Mouse (Mus musculus) intestine, embryonic 16.5 days (tissue): ENCODE results near the gene Klhl25. TPM values are rescaled to one million over a fixed set of nuclear protein-coding genes. Genes with fewer than 3 reads are reported as not detected.
"Not testable (repeated sequence)": the region's sequence is repeated elsewhere in the genome, so short reads cannot be mapped to it uniquely, and the experiment has no call there.

ENCODE experiments used
- ATAC-seq: fragments of 200-750 bp; cut with Nextera tagmentation; 2 replicates; pipeline ENCODE4 v1.8.0; 2017; ENCODE audit warnings: moderate TSS enrichment, moderate library complexity
- H3K27ac ChIP-seq: fragments of 300-500 bp; sonication (generic); 2 replicates; pipeline ENCODE4 v1.5.1; 2014; ENCODE audit warnings: mild to moderate bottlenecking, low read length
- H3K27me3 ChIP-seq: fragments of 300-500 bp; sonication (generic); replicated peaks from 2 replicates; pipeline ENCODE4 v1.6.1; 2014; ENCODE audit warnings: low read length, control low read depth, mixed read lengths; ENCODE audit not compliant: control insufficient read depth, insufficient read depth
- H3K36me3 ChIP-seq: fragments of 300-500 bp; sonication (generic); 2 replicates; pipeline ENCODE4 v1.6.1; 2014; ENCODE audit warnings: low read length, control low read depth; ENCODE audit not compliant: control insufficient read depth, insufficient read depth
- H3K4me1 ChIP-seq: fragments of 300-500 bp; sonication (generic); 2 replicates; pipeline ENCODE4 v1.6.1; 2014; ENCODE audit warnings: low read length, control low read depth, mixed read lengths; ENCODE audit not compliant: control insufficient read depth, insufficient read depth
- H3K4me2 ChIP-seq: fragments of 300-500 bp; sonication (generic); 2 replicates; pipeline ENCODE4 v1.6.1; 2014; ENCODE audit warnings: low read depth, low read length, control low read depth
- H3K4me3 ChIP-seq: fragments of 300-500 bp; sonication (generic); 2 replicates; pipeline ENCODE4 v1.5.1; 2014; ENCODE audit warnings: mild to moderate bottlenecking, low read length
- H3K9ac ChIP-seq: fragments of 300-500 bp; sonication (generic); 2 replicates; pipeline ENCODE4 v1.6.1; 2014; ENCODE audit warnings: low read depth, low read length
- H3K9me3 ChIP-seq: fragments of 300-500 bp; sonication (generic); 2 replicates; pipeline ENCODE4 v1.6.1; 2016; ENCODE audit warnings: low read length, control low read depth; ENCODE audit not compliant: control insufficient read depth
- WGBS: fragments of 180-500 bp; shearing (Covaris S2); extraction: QIAGEN DNeasy Blood & Tissue Kit; methylation state at CpG from one replicate; pipeline ENCODE4 v1.1.7; 2014; 5-methylcytosine and 5-hydroxymethylcytosine counted together
- polyA plus RNA-seq: library from polyadenylated mRNA; unstranded; fragments of >200 nt; fragmentation: Nextera tagmentation; extraction: Ambion mirVana; gene quantifications from 2 replicates; pipeline ENCODE4 v1.2.1, GENCODE M21; 2015

The Klhl25 gene
- polyA plus RNA-seq, 1 experiment from 2014 or later: 10.4 TPM

DNA sequence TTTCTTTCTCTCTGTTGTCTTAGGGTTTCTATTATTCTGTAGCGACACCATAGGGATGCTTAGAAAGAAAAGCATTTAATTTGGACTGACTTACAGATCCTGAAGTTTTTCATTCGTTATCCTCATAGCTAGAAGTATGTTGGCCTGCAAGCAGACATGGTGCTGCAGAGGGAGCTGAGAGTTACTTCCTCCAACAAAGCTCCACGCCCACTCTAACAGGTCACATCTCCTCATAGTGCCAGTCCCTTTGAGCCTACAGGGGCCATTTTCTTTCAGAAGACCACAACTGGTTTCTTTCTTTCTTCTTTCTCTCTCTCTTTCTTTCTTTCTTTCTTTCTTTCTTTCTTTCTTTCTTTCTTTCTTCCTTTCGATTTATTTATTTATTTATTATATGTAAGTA, 8.0 kb upstream of the Klhl25 start:
- H3K4me1 ChIP-seq: no peaks in the 10 kb centered on the region
- H3K4me2 ChIP-seq: no peak overlapping the region
- no peak for ATAC-seq
- H3K27ac ChIP-seq: no peak overlapping the region
- H3K27me3 ChIP-seq: no peaks in the 10 kb centered on the region
- H3K4me3 ChIP-seq: no peak overlapping the region
- 79% methylated on average over 4 of the region's 4 CpGs for WGBS
- H3K9me3 ChIP-seq: no peaks in the 10 kb centered on the region
- H3K9ac ChIP-seq: no peak overlapping the region
- H3K36me3 ChIP-seq: no peaks in the 10 kb centered on the region

DNA sequence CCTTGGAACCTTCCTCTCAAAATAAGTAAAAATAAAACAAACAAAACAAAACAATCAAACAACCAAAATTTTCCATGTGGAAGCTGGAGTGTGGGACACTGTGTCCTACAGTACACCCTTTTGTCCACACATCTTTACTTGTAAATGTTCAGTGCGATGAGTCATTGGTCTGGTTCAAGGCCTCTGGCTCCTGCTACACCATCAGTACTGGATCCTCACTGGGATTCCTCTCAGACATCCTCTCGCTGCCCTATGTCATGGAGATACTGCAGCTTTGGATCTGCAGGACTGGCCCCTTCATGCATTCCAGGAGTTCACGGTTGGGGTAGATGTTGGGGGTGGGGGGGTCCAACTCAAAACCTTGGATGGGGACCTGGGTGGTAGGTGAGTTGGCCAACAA, 5.8 kb upstream of the Klhl25 start:
- Histone ChIP-seq H3K4me2 (no peak overlapping the region), H3K27ac (no peak overlapping the region), H3K27me3 (no peaks in the 10 kb centered on the region), H3K9ac (no peak overlapping the region), H3K9me3 (no peaks in the 10 kb centered on the region), H3K4me3 (no peak overlapping the region), H3K36me3 (no peaks in the 10 kb centered on the region), H3K4me1 (no peaks in the 10 kb centered on the region; the same call in 1 of the 2 replicates)
- ATAC-seq: no peak
- WGBS: 90% methylated on average over 3 of the region's 3 CpGs

DNA sequence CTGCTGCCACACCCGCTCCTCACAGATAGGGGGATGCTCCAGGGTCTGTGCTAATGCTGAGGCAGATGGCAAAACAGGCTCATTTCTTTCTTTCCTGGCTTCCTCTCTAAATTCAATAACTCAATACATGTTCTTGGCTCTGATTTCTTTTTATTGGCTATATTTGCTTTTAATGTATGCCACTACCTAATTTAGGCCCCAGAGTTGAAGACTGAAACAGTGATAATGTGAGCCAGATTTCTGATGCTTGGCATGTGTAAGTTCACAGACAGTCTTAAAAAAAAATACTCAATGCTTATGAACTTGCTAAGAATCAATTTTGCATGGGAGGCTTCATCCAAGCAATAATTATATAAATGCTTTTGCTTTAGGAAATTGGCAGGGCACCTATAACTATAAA, 2.2 kb upstream of the Klhl25 start:
- no peak overlapping the region for H3K27ac ChIP-seq

DNA sequence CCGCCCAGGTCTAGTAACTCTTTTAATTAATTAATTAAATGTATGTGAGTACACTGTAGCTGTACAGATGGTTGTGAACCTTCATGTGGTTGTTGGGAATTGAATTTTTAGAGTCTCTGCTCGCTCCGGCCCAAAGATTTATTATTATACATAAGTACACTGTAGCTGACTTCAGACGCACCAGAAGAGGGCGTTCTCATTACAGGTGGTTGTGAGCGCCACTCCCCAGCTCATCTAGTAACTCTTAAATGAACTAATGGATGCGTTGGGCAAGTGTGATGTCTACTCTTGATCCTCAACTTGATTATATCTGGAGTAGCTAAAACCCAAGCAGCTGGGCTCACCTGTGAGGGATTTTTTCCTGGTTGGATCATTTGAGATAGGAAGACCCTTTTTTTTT, 1.2 kb upstream of the Klhl25 start:
- Histone ChIP-seq H3K36me3 (no peaks in the 10 kb centered on the region), H3K27me3 (no peaks in the 10 kb centered on the region), H3K4me3 (no peak overlapping the region), H3K27ac (no peak overlapping the region), H3K9me3 (no peaks in the 10 kb centered on the region), H3K4me2 (no peak overlapping the region), H3K4me1 (peaks cover 8% of the 10 kb centered on the region), H3K9ac (no peak overlapping the region)
- ATAC-seq: no peak
- WGBS: 51% methylated on average over 7 of the region's 7 CpGs

More for the DNA sequence above, 2.2 kb upstream of the Klhl25 start:
- no peak for ATAC-seq
- peaks cover 8% of the 10 kb centered on the region for H3K4me1 ChIP-seq
- no peaks in the 10 kb centered on the region for H3K9me3 ChIP-seq
- H3K9ac ChIP-seq: no peak overlapping the region
- no peak overlapping the region for H3K4me2 ChIP-seq
- H3K36me3 ChIP-seq: no peaks in the 10 kb centered on the region
- H3K27me3 ChIP-seq: no peaks in the 10 kb centered on the region
- H3K4me3 ChIP-seq: no peak overlapping the region
- WGBS: 95% methylated on average over 1 of the region's 1 CpGs

DNA sequence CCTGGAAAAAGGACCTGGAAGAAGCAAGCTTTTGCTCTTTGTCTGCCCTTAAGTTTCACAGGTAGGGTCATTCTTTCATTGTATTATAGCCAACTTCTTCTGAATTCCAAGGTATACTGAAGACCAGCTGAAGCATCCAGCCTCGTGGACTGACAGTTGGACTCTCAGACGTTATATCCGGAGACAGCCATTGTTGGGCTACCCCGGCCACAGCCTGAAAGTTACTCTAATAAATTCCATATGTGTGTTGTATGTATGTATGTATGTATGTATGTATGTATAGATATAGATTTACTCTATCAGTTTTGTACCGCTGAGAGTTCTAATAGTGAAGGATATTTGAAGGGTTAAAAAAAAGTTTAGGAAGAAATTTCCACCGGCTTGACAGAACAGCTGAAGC, 621 bp upstream of the Klhl25 start:
- Histone ChIP-seq H3K36me3 (no peaks in the 10 kb centered on the region), H3K4me2 (peak overlapping the region; percentile 59), H3K4me3 (peak overlapping the region; percentile 87), H3K9me3 (no peaks in the 10 kb centered on the region), H3K27ac (peak overlapping the region; percentile 72; the same call in 1 of the 2 replicates), H3K27me3 (no peaks in the 10 kb centered on the region), H3K4me1 (peaks cover 12% of the 10 kb centered on the region), H3K9ac (peak overlapping the region; percentile 64)
- no peak; the same call in 1 of the 2 replicates for ATAC-seq
- 8% methylated on average over 6 of the region's 6 CpGs for WGBS

DNA sequence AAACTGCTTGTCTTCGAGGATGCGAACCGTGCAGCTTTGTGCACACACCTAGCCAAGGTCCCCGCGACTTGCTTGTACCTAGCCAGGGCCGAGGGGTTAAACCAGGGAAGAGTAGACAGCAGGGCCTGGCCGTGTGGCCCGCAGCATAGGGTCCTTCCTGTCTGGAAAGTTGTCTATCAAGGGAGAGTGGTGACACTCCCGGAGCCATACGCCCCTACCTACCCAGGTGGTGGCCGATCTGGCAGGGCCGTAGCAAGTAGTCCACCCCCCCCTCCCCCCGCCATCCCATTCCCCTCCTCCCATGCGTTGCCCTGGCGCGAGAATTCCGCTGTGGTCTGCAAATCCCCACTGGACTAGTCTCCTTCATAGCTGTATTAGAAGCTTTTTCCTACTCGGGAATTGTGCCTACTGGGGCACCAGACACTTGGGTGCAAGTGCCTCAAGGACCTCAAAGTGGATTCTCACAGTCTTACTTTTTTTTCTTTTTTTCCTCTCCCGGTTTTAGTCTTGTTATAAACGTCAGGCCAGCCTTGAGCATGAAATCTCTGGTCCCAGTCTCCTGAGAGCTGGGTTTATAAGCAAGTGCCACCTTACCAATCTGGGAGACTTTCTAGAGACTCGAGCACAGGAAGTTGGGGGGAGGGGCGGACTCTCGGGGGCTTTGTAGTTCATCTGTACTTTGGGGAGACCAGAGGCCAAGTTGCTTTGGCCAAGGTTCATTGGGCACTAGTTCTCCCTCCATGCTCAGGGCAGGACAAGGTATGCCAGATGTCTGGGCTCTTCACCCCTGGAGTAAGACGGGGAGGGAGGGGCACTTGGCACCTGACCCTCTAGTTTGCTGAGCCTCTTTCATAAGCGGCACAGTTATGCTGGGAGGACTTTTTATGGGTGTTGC, 913 bp downstream of the Klhl25 start:
- no peaks in the 10 kb centered on the region for H3K27me3 ChIP-seq
- H3K9me3 ChIP-seq: no peaks in the 10 kb centered on the region
- H3K36me3 ChIP-seq: no peaks in the 10 kb centered on the region
- 1% methylated on average over 25 of the region's 25 CpGs for WGBS
- peak overlapping the region; percentile 76 for H3K27ac ChIP-seq
- peak overlapping the region; percentile 87 for H3K4me3 ChIP-seq
- peaks cover 23% of the 10 kb centered on the region for H3K4me1 ChIP-seq
- peak overlapping the region; percentile 94 for H3K9ac ChIP-seq
- peak; percentile 34 for ATAC-seq
- H3K4me2 ChIP-seq: peak overlapping the region; percentile 98

DNA sequence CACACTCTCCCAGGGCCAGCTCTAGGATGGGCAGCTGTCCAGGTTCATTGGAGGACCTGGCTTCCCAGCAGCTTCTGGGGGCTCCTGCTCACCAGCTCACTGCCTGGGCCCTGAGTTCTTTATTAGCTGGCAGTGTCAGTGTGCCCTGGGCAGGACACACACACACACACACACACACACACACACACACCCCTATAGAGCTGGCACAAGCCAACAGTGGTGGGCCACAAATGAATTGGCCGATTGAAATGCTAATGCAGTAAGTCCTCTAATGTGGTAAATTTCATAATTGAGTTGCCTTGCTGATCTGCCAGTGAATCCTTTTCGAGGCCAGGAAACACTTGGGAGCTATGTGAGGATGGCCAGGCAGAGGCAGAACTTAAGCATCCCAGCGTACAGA, 2.3 kb downstream of the Klhl25 start:
- H3K27ac ChIP-seq, H3K9me3 ChIP-seq, H3K36me3 ChIP-seq, H3K4me3 ChIP-seq, H3K4me2 ChIP-seq, ATAC-seq, H3K27me3 ChIP-seq, H3K9ac ChIP-seq: not testable (repeated sequence)
- WGBS: 86% methylated on average over 1 of the region's 3 CpGs
- peaks cover 30% of the 10 kb centered on the region for H3K4me1 ChIP-seq

DNA sequence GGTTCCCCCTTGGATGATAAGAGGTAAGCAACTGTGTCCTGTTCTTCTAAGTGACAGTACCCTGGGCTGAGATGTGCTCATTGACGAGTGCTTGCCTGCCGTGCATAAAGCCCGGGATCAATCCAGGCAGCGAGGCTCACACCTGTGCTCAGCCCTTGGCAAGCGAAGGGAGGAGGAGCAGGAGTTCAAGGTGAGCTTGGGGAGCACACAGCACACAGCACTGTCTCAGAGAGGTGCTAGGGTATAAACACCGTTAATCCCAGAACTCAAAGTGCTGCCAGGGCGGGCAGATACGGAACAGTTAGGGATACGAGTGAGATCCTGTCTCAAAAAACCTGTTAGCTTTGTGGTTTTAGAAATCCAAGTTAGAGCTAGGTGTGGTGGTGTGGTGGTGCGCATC, 3.2 kb downstream of the Klhl25 start:
- H3K4me1 ChIP-seq: peaks cover 31% of the 10 kb centered on the region
- no peak overlapping the region for H3K4me2 ChIP-seq
- H3K27me3 ChIP-seq: no peaks in the 10 kb centered on the region
- H3K4me3 ChIP-seq: no peak overlapping the region
- no peak overlapping the region for H3K27ac ChIP-seq
- no peaks in the 10 kb centered on the region for H3K36me3 ChIP-seq
- WGBS: 81% methylated on average over 10 of the region's 10 CpGs
- ATAC-seq: no peak
- H3K9me3 ChIP-seq: no peaks in the 10 kb centered on the region
- no peak overlapping the region for H3K9ac ChIP-seq

DNA sequence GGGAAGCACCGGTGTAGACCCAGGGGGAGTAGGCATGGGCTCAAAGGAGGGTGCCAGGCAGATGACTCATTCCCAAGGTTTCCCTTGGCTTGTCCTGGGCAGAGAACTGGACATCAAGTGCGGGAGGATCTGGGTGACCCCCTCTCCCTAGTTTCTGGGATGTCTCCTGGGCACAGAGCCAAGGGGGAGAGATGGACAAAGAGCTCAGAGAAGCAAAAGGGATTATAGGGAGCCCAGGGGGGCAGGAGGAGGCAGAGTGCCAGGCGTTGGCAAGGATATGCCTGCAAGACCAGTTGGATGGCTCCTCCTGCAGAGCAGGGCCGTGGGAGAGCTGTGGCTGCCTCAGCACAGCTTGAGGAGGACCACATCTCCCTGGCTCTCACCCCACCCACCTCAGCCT, 4.3 kb downstream of the Klhl25 start:
- WGBS: 58% methylated on average over 4 of the region's 4 CpGs
- Histone ChIP-seq H3K9me3 (no peaks in the 10 kb centered on the region), H3K4me3 (no peak overlapping the region), H3K4me1 (peaks cover 31% of the 10 kb centered on the region), H3K27me3 (no peaks in the 10 kb centered on the region), H3K27ac (no peak overlapping the region), H3K36me3 (no peaks in the 10 kb centered on the region), H3K4me2 (no peak overlapping the region), H3K9ac (no peak overlapping the region)
- ATAC-seq: no peak
